Mouse (Mus musculus) spleen, postnatal 14 days (tissue): ENCODE data around the gene Zswim3.

Experiments
- DNase-seq, 2 experiments: peaks; one replicate each; pipeline ENCODE4 v3.0.0; 2021 to 2022; ENCODE audit warnings: low spot score in 2 of 2

Gene Zswim3

GRCm38 (mm10) chr2:164804533-164805331, at the start of gene Zswim3, which contains the start of gene Acot8:
Gene Zswim3, plus strand, starts transcription at chr2:164805098.
Gene Acot8, minus strand, starts transcription at chr2:164804882.
- DNase-seq = peak; percentile 98

- DNase-seq = no peak
Observed at GRCm38 (mm10) chr2:164757841-164758240, 47.1 kb upstream of the Zswim3 start.

GRCm38 (mm10) chr2:164758692-164759091, 46.2 kb upstream of the Zswim3 start:
- no peak for DNase-seq

GRCm38 (mm10) chr2:164760059-164760833, 44.7 kb upstream of the Zswim3 start:
- no peak for DNase-seq

DNA sequence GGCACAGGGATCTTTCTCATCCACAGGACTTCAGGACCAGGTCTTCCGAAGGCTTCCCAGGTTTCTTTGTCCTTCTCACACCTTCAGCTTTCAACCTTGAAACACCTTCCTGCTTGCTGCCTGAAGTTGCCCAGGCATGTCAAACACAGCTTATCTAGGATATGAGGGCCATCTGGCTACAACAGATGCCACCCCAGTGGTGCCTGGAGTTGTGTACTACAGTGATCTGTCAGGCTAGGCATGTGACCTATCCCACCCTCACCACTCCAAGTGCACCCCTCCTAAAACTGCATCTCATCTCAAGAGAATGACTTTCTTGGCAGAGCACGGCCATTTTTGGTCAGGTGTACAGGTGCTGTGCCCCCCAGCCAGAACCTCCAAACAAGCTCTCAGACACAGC, 43.4 kb upstream of the Zswim3 start:
- peak; percentile 37 to 38 for DNase-seq

GRCm38 (mm10) chr2:164761971-164762370, 42.9 kb upstream of the Zswim3 start:
- no peak for DNase-seq

DNA sequence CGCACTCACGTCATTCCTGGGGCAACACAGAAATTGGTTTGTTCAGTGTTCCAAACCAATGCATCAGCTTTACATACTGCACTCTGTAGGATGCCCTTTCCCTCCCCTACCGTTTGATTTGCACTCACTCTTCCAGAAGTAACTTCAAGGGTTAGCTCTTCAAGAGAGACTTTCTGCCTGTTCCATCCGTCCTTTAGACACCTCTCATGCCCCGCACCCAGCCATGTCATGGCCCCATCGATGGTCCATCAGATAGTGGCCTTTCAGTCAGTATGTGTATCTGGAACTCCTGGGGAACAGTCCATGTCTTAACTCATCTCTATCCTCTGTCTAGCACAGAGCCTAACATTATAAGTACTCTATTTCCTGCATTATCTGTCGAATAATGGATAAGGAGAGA, 42.3 kb upstream of the Zswim3 start:
- no peak for DNase-seq

GRCm38 (mm10) chr2:164765841-164766240, 39.1 kb upstream of the Zswim3 start:
- DNase-seq = no peak

DNA sequence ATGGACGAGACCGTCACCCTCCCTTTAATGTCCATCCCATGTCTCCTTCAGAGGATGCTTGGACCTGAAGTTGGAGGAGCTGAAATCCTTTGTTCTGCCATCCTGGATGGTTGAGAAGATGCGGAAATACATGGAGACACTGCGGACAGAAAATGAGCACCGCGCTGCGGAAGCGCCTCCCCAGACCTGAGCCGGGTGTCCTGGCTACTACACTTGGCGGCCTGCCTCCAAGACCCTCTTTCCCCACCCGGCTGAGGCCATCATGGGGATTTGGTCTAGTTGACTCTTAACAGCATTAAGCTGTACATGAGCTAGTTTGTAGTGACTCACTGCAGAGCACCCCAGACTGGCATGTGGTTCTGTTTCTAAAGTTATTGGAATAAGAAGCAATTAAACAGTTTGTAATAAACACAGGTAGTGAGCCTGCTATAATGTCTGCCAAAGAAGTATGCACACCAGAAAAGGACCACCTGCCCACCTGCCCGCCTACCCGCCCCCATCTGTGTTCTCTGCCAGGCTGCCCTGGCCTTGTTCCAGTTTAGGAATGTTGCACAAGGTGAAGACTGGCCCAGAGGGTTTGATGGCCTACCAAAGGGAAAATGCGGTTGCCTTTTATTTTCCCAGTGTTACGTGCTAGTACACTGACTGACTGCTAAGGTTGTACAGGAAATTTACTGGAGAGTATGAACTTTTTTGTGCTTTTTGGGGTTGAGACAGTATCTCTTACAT, 36.9 kb upstream of the Zswim3 start:
- no peak for DNase-seq

DNA sequence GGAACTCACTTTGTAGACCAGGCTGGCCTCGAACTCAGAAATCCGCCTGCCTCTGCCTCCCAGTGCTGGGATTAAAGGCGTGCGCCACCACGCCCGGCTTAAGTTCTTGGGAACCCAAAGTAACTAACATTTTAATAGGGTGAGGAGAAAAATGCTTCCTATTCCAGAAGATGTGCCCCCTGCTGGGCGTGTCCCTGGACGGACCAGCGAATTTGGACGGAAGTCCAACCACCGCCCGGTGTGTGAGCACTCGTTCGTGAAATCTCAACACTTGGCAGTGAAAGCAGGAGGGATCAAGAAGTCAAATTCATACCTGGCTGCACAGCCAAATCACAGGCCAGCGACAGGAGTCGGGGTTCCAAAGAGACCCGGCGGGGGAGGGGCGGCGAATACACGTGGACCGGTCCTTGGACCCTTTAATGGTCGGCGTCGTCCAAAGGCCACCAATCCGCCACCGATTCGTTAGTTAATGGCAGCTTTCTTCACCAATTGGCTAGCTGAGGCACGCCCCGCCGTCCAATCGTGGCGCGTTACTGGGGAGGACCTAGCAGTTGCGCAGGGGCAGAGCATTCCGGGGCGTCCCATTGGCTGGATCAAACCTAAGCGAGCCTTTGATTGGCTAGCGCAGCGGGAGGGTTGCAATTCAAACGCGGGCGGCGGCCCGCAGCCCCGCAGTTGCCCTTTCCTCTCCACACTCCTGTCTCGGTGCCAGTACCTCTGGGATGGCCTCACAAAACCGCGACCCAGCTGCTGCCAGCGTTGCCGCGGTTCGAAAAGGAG, 35.5 kb upstream of the Zswim3 start, which contains the start of gene Ube2c:
TSS of gene Ube2c (plus strand) at position 641 of the 780 bp plus-strand sequence.
- DNase-seq = peak; percentile 96

DNA sequence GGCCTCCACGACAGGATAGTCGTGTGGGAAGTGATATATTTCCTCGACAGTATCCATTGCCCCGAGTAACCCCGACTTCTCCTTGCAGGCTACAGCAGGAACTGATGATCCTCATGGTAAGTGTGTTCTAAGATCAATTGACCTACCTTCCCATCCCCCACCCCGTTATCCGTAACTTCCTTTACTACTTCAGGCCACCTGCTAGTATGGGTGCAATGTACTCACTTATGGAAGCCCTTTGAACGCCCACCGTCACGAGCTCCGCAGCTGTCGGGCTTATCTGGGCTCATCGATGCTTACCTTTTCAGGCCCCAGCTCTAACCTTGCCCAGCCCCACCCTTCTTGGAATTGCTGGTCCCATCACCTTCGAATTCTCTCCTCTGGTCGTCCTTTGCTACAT, 34.6 kb upstream of the Zswim3 start:
- no peak for DNase-seq

- DNase-seq = no peak
Observed at GRCm38 (mm10) chr2:164771123-164771522, 33.8 kb upstream of the Zswim3 start.

GRCm38 (mm10) chr2:164773229-164773988, 31.5 kb upstream of the Zswim3 start:
- DNase-seq = no peak

DNA sequence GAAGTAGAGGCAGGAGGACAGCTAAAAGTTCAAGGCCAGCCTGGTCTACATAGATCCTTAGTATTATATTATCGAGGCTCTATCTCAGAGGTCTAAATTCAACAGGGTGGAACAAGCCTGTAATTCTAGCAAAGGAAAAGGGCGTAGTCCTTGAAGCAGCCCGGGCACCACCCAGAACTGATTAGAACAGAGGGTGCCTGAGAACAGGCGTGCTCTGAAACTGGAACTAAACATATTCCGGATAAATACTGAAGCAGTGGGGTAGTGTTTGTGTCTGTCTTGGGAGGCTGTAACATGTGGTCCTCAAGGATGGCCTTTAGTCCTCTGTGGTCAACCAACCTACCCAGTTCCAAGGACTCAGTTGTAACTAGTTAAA, 30.9 kb upstream of the Zswim3 start:
- DNase-seq = no peak

- DNase-seq = no peak
Observed at GRCm38 (mm10) chr2:164776130-164776529, 28.8 kb upstream of the Zswim3 start.

- DNase-seq = no peak
Observed at GRCm38 (mm10) chr2:164776801-164777200, 28.1 kb upstream of the Zswim3 start.

- no peak for DNase-seq
Observed at GRCm38 (mm10) chr2:164777246-164778014, 27.5 kb upstream of the Zswim3 start.

DNA sequence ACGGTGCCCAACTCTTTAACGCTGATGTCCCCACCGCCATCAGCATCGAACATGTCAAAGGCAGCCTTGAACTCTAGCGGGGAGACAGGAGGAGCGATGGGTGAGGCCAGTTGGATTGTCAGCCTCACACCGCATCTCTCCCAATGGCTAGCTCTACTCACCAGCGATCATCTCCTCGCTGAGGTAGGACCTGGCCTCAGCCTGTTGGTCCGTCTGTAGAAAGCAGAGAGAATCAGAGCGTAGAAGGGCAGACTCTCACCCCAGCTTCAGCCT, 26.9 kb upstream of the Zswim3 start:
- no peak for DNase-seq

DNA sequence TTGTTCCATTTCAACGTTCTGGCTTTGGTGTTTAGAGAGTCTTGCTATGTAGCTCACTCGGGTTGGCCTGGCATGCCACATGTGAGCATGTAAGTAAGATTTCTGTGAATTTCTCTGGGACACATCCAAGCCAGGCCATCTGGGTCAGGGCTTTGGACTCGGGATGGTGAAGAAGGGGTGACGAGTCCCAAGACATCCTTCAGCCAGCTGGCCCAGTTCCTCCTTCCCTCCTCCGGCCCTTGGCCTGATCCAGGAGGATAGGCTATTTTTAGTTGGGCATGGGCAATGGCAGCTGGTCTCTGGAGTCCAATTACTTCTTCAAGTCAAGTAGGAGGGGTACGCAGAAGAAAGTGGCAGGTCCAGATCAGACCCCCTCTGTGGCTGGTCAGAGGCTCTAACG, 26.1 kb upstream of the Zswim3 start:
- DNase-seq = no peak

- DNase-seq = no peak
Observed at GRCm38 (mm10) chr2:164779481-164780086, 25.3 kb upstream of the Zswim3 start, which contains the start of gene Tnnc2. Gene Tnnc2, minus strand, starts transcription at chr2:164779967.
